Mouse (Mus musculus) liver, embryonic 14.5 days (tissue): ENCODE measurements around the gene Elob. TPM values are rescaled to one million over a fixed set of nuclear protein-coding genes. Genes with fewer than 3 reads are reported as not detected.

ENCODE experiments used
- ATAC-seq: fragments of 200-750 bp; cut with Nextera tagmentation; 2 replicates; pipeline ENCODE4 v1.8.0; 2017; ENCODE audit warnings: moderate number of reproducible peaks, mild to moderate bottlenecking, moderate library complexity; ENCODE audit not compliant: insufficient read depth
- DNase-seq, 3 experiments: peaks; one replicate each; pipeline ENCODE4 v3.0.0-alpha.2; 2012 to 2013; ENCODE audit warnings: low read depth in 3 of 3, low spot score in 3 of 3
- H3K27ac ChIP-seq: fragments of 300-500 bp; sonication (generic); 2 replicates; pipeline ENCODE4 v1.5.1; 2014; ENCODE audit warnings: moderate library complexity, mild to moderate bottlenecking, control low read depth, inconsistent platforms
- H3K27me3 ChIP-seq: fragments of 300-500 bp; sonication (generic); 2 replicates; pipeline ENCODE4 v1.6.1; 2014; ENCODE audit warnings: mild to moderate bottlenecking, low read length, moderate library complexity; ENCODE audit not compliant: control insufficient read depth, insufficient read depth
- H3K36me3 ChIP-seq: fragments of 300-500 bp; sonication (generic); replicated peaks from 2 replicates; pipeline ENCODE4 v1.6.1; 2014; ENCODE audit warnings: low read depth; ENCODE audit not compliant: control insufficient read depth, insufficient read depth
- H3K4me1 ChIP-seq, 2 experiments: fragments of 200-500 bp in 1 of 2; fragments of 300-500 bp in 1 of 2; sonication (generic) in 1 of 2; replicated peaks; 2 replicates each; pipeline ENCODE4 v1.6.1; 2012 to 2014; ENCODE audit warnings: antibody characterized with exemption in 1 of 2, inconsistent platforms in 1 of 2, low read length in 1 of 2; ENCODE audit not compliant: control insufficient read depth in 2 of 2, insufficient read depth in 2 of 2
- H3K4me2 ChIP-seq: fragments of 300-500 bp; sonication (generic); 2 replicates; pipeline ENCODE4 v1.6.1; 2014; ENCODE audit warnings: low read depth, mild to moderate bottlenecking, control low read depth, moderate library complexity
- H3K4me3 ChIP-seq, 2 experiments: fragments of 200-500 bp in 1 of 2; fragments of 300-500 bp in 1 of 2; sonication (generic) in 1 of 2; 2 replicates each; pipeline ENCODE4 v1.5.1; 2012 to 2014; ENCODE audit warnings: low read depth in 2 of 2, low read length in 2 of 2, mild to moderate bottlenecking in 2 of 2, control low read depth in 1 of 2, inconsistent platforms in 1 of 2, moderate library complexity in 1 of 2; ENCODE audit not compliant: insufficient read depth in 1 of 2
- H3K9ac ChIP-seq: fragments of 300-500 bp; sonication (generic); replicated peaks from 2 replicates; pipeline ENCODE4 v1.6.1; 2014; ENCODE audit warnings: mild to moderate bottlenecking, control low read depth, moderate library complexity
- H3K9me3 ChIP-seq: fragments of 300-500 bp; sonication (generic); 2 replicates; pipeline ENCODE4 v1.6.1; 2016; ENCODE audit warnings: low read length, mixed read lengths; ENCODE audit not compliant: control insufficient read depth
- CTCF ChIP-seq: IDR thresholded peaks from 2 replicates; pipeline ENCODE4 v1.5.1; 2016; ENCODE audit warnings: antibody characterized with exemption, low read depth, control low read depth
- EP300 ChIP-seq: IDR thresholded peaks from 2 replicates; pipeline ENCODE4 v1.6.1; 2016; ENCODE audit warnings: antibody characterized with exemption, low read depth
- WGBS: fragments of 180-500 bp; shearing (Covaris S2); extraction: QIAGEN DNeasy Blood & Tissue Kit; methylation state at CpG from one replicate; pipeline ENCODE4 v1.1.7; 2014; ENCODE audit not compliant: insufficient replicate concordance; 5-methylcytosine and 5-hydroxymethylcytosine counted together
- polyA plus RNA-seq, 2 experiments: library from polyadenylated mRNA; depleted of rRNA in 1 of 2; stranded (reverse) in 1 of 2; unstranded in 1 of 2; fragments of >200 nt; fragmentation: Nextera tagmentation in 1 of 2; extraction: Ambion mirVana in 1 of 2; gene quantifications; 2 replicates each; pipeline versions ENCODE4 v1.2.1 to v1.2.3; 2012 to 2014

The Elob gene
- polyA plus RNA-seq, 2 experiments: 284 to 544 TPM

GRCm38 (mm10) chr17:23850853-23851749 is 22.2 kb upstream of the Elob start:
- H3K36me3 ChIP-seq: no peaks in the 10 kb centered on the region
- H3K27me3 ChIP-seq: no peaks in the 10 kb centered on the region
- no peak overlapping the region for H3K9ac ChIP-seq
- 48% methylated on average over 18 of the region's 19 CpGs for WGBS
- no peaks in the 10 kb centered on the region for H3K9me3 ChIP-seq
- TF ChIP-seq CTCF (peak; percentile 83), EP300 (no peak)
- no peak overlapping the region for H3K27ac ChIP-seq
- no peak overlapping the region for H3K4me2 ChIP-seq
- no peaks in the 10 kb centered on the region for H3K4me1 ChIP-seq
- ATAC-seq: no peak
- no peak overlapping the region for H3K4me3 ChIP-seq
- DNase-seq: no peak

GRCm38 (mm10) chr17:23850028-23850427 is 21.1 kb upstream of the Elob start:
- ATAC-seq (no peak), DNase-seq (no peak)
- Histone ChIP-seq H3K36me3 (no peaks in the 10 kb centered on the region), H3K4me2 (no peak overlapping the region), H3K27ac (no peak overlapping the region), H3K27me3 (no peaks in the 10 kb centered on the region), H3K4me3 (no peak overlapping the region), H3K9me3 (no peaks in the 10 kb centered on the region), H3K9ac (no peak overlapping the region), H3K4me1 (no peaks in the 10 kb centered on the region)
- TF ChIP-seq CTCF (0 out of 2 replicates have a peak, but pooled peaks have one; percentile 14), EP300 (no peak)
- WGBS: 43% methylated on average over 2 of the region's 2 CpGs

DNA sequence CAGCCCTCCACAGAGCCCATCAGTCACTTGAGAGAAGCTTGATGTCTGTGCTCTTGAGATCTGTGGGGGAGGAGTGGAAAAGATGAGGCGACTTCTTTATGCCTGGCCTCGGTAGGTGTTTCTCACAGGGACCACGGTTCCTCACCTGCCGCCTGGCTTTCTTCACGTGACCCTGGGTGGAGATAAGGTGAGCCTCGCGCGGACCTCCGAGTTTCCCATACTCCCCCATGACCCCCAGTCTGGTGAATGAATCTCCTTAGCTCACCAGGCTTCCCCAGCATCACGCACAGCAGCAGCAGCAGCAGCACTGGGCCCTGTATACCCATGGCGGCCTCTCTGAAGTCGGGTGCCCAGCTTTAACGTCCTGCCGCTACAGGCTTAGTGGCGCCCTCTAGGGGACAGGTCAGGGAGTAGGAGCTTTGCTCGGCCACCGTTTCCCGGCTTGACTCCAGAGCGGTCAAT is 14.9 kb upstream of the Elob start, which contains the start of the genes Prss32 and Prss41:
TSS of gene Prss32 (plus strand) at position 44 of the 462 bp plus-strand sequence.
TSS of gene Prss41 (minus strand) at position 361 of the 462 bp plus-strand sequence.
- H3K4me1 ChIP-seq: no peaks in the 10 kb centered on the region
- ATAC-seq (peak; percentile 37; the same call in 1 of the 2 replicates), DNase-seq (peak in 2 of 3 experiments; percentile 53 to 55)
- no peaks in the 10 kb centered on the region for H3K36me3 ChIP-seq
- no peaks in the 10 kb centered on the region for H3K9me3 ChIP-seq
- TF ChIP-seq CTCF: peak; percentile 93
- TF ChIP-seq EP300: no peak
- H3K27me3 ChIP-seq: no peaks in the 10 kb centered on the region
- WGBS: 19% methylated on average over 19 of the region's 19 CpGs
- H3K9ac ChIP-seq: no peak within 1 kb of the TSS
- H3K4me2 ChIP-seq: peak within 1 kb of the TSS; percentile 48
- no peak within 1 kb of the TSS for H3K27ac ChIP-seq
- peak within 1 kb of the TSS; percentile 1 to 22; a peak in 1 of 4 replicates for H3K4me3 ChIP-seq

DNA sequence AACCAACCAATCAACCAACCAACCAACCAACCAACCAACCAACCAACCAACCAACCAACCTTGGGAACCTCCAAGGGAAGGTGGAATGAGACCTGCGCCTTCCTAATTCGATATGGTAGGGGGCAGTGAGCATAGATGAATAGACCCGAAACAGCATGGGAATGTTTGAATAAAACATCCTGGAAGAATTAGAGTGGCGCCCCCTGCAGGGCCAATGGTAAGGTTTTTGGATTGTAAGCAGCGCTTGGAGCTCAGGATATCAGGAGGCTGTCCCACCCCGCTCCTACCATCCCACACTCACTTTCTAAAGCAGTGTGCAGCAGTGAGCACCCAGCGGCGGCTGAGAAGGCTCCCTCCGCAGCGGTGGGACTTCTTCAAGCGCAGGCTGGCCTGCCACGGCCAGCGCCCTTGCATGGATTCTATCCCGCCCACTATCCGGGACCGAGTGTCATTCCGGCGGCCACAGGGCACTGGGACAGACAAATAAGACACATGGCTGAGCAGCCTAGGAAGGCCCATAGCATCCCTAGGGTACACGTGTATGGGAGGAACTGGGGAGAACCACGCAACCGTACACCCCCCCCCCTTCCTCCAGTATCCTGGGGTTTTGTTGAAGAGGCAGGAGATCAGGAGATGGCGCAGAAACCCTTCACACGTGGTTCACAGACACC is 14.3 kb upstream of the Elob start:
- Histone ChIP-seq H3K9ac (no peak overlapping the region), H3K4me3 (no peak overlapping the region), H3K27ac (no peak overlapping the region), H3K4me2 (peak overlapping the region; percentile 48), H3K4me1 (no peaks in the 10 kb centered on the region), H3K9me3 (no peaks in the 10 kb centered on the region), H3K27me3 (no peaks in the 10 kb centered on the region), H3K36me3 (no peaks in the 10 kb centered on the region)
- 51% methylated on average over 23 of the region's 23 CpGs for WGBS
- TF ChIP-seq EP300 (no peak), CTCF (peak; percentile 49)
- DNase-seq (peak in 1 of 3 experiments; percentile 24), ATAC-seq (no peak; the same call in 1 of the 2 replicates)

DNA sequence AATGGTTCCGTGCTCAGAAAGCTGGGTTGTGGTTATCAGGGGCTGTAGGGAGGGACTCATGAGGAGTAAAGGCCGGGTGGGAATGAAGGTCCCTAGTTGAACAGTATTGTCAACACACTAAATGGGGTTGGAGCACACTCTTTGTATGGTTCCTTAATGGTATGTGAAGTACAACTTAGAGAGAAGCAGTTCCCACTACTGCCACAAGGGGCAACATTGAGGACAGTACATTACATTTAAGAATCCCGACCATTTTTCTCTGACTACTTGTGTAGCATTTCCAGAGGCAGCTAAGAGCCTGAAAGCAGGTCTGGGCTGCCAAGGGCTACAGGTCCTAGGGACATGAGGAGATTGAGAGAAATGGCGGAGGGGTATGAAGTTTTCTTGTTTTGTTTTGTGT is 12.2 kb upstream of the Elob start:
- DNase-seq (peak; percentile 40 to 49 (median 46)), ATAC-seq (no peak)
- Histone ChIP-seq H3K9ac (no peak overlapping the region), H3K4me3 (no peak overlapping the region), H3K36me3 (no peaks in the 10 kb centered on the region), H3K4me1 (no peaks in the 10 kb centered on the region), H3K27ac (no peak overlapping the region), H3K4me2 (no peak overlapping the region), H3K27me3 (no peaks in the 10 kb centered on the region), H3K9me3 (no peaks in the 10 kb centered on the region)
- TF ChIP-seq EP300 (no peak), CTCF (peak; percentile 82)
- WGBS: 19% methylated on average over 4 of the region's 4 CpGs
